Mouse (Mus musculus): ENCODE measurements at regions not wholly inside any gene's neighbourhood (a gene's known extent, or its start where the extent isn't known, plus 50 kb on each side); places are given as distances from the start of the nearest gene placed in this dataset.

- no peak for TF ChIP-seq EP300 (IDR thresholded peaks at IDR 0.05)
- no peak for TF ChIP-seq CTCF (IDR thresholded peaks at IDR 0.05)
Measured at GRCm38 (mm10) chr12:119074742-119075478, 108.7 kb upstream of the Abcb5 start.
